In the genomic region with DNA sequence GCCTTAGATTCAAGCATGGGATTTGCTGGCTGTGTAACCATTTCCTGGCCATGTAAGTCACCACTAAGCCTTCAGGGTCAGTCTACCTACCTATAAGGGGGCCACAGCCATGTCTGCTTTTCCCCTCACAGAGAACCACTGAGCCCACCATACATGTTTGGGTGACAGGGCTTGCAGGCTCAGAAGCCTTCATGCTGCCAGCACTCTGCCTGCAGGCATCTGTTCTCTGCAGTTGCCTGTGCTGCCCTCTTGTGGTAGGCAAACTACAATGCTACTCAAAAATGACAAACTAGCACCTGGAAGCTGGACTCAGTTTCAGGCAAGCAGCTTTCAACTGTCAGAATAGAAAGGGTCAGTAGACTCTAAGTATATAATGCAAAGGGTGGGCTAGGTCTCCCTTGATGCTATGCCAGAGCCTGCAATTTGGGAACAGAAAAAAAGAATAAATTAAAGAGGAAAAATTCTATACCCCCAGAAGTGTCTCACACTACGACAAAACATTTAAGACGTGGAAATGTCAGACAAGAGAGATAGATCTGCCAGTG, we compare ENCODE assay signal across 7 mouse cellular contexts.
DNase-seq lines count a peak whose midpoint lies in the region; ATAC-seq and TF ChIP-seq lines count a peak whose summit lies in the region.

No protein-coding gene starts in this region.

- no peak for TF ChIP-seq EP300 in ES-Bruce4 (IDR thresholded peaks at IDR 0.05; ENCODE audit: insufficient read depth, low read depth, low read length)

- no peaks in the 10 kb centered on the region for H3K9me3 ChIP-seq in ES-Bruce4 (replicated peaks; ENCODE audit: control insufficient read depth, insufficient read depth, low read length, poor library complexity, severe bottlenecking)

- no peaks in the 10 kb centered on the region for H3K4me1 ChIP-seq in ES-Bruce4 (ENCODE audit: control insufficient read depth, insufficient read depth, low read length)
- H3K4me1 ChIP-seq in cortical plate, adult 2 months (ENCODE audit: control insufficient read depth, insufficient read depth, low read length): no peaks in the 10 kb centered on the region

- no peak overlapping the region for H3K27ac ChIP-seq in ES-Bruce4 (ENCODE audit: insufficient read depth, low read length)
- no peak overlapping the region for H3K27ac ChIP-seq in cortical plate, adult 2 months (ENCODE audit: insufficient read depth, low read length)

- no peak overlapping the region for H3K4me3 ChIP-seq in ES-Bruce4 (ENCODE audit: low read depth, low read length)
- no peak overlapping the region for H3K4me3 ChIP-seq in cortical plate, adult 2 months (ENCODE audit: insufficient read depth, low read length)

- peak; percentile 77 for TF ChIP-seq CTCF in ES-Bruce4 (IDR thresholded peaks at IDR 0.05; ENCODE audit: low read depth, low read length)
- peak; percentile 87 for TF ChIP-seq CTCF in cortical plate, adult 2 months (IDR thresholded peaks at IDR 0.05; ENCODE audit: extremely low read depth, insufficient read depth, low read length)

- DNase-seq in adipocyte (ENCODE audit: low spot score): peak; percentile 76
- peak; percentile 32 to 53 for DNase-seq in heart, adult 9 months (ENCODE audit: low spot score in 2 of 2)
- peak; percentile 75 to 81 for DNase-seq in layer of hippocampus, postnatal 14 days (ENCODE audit: low spot score in 2 of 2)
- peak; percentile 79 for DNase-seq in right cerebral cortex, postnatal 4 days

- ATAC-seq in megakaryocyte progenitor cell, adult 5-6 weeks (replicated peaks; ENCODE audit: poor library complexity): peak; percentile 72

- no peak for TF ChIP-seq POLR2A in ES-Bruce4 (IDR thresholded peaks at IDR 0.05; ENCODE audit: insufficient read depth, low read length)
- no peak for TF ChIP-seq POLR2A in cortical plate, adult 2 months (IDR thresholded peaks at IDR 0.05; ENCODE audit: extremely low read depth, insufficient read depth, low read length)

- H3K36me3 ChIP-seq in ES-Bruce4 (ENCODE audit: control insufficient read depth, insufficient read depth, low read length, poor library complexity, severe bottlenecking): no peaks in the 10 kb centered on the region

- no peaks in the 10 kb centered on the region for H3K27me3 ChIP-seq in ES-Bruce4 (ENCODE audit: control insufficient read depth, insufficient read depth, low read length, poor library complexity, severe bottlenecking)

- H3K9ac ChIP-seq in ES-Bruce4 (ENCODE audit: low read depth, poor library complexity, severe bottlenecking): no peak overlapping the region
